Mouse (Mus musculus) midbrain, embryonic 15.5 days (tissue): Measurements from ENCODE around the gene Gstp3. TPM values are rescaled to one million over a fixed set of nuclear protein-coding genes. Genes with fewer than 3 reads are reported as not detected.

Source experiments
- ATAC-seq: fragments of 200-750 bp; cut with Nextera tagmentation; replicated peaks from 2 replicates; pipeline ENCODE4 v1.8.0; 2017; ENCODE audit warnings: moderate TSS enrichment
- H3K27ac ChIP-seq: fragments of 300-500 bp; sonication (generic); 2 replicates; pipeline ENCODE4 v1.5.1; 2015; ENCODE audit warnings: mild to moderate bottlenecking, inconsistent platforms
- H3K27me3 ChIP-seq: fragments of 300-500 bp; sonication (generic); replicated peaks from 2 replicates; pipeline ENCODE4 v1.6.1; 2015; ENCODE audit warnings: inconsistent platforms
- H3K36me3 ChIP-seq: fragments of 300-500 bp; sonication (generic); replicated peaks from 2 replicates; pipeline ENCODE4 v1.6.1; 2015; ENCODE audit warnings: inconsistent platforms
- H3K4me1 ChIP-seq: fragments of 300-500 bp; sonication (generic); 2 replicates; pipeline ENCODE4 v1.6.1; 2015; ENCODE audit warnings: inconsistent platforms
- H3K4me2 ChIP-seq: fragments of 300-500 bp; sonication (generic); 2 replicates; pipeline ENCODE4 v1.6.1; 2015; ENCODE audit warnings: inconsistent platforms, mild to moderate bottlenecking, moderate library complexity
- H3K4me3 ChIP-seq: fragments of 300-500 bp; sonication (generic); 2 replicates; pipeline ENCODE4 v1.5.1; 2015; ENCODE audit warnings: mild to moderate bottlenecking, inconsistent platforms
- H3K9ac ChIP-seq: fragments of 300-500 bp; sonication (generic); 2 replicates; pipeline ENCODE4 v1.6.1; 2015; ENCODE audit warnings: mild to moderate bottlenecking, inconsistent platforms
- H3K9me3 ChIP-seq: fragments of 300-500 bp; sonication (generic); 2 replicates; pipeline ENCODE4 v1.6.1; 2016; ENCODE audit warnings: inconsistent platforms
- WGBS: fragments of 180-500 bp; shearing (Covaris S2); methylation state at CpG from one replicate; pipeline ENCODE4 v1.1.7; 2015; ENCODE audit warnings: mixed read lengths; 5-methylcytosine and 5-hydroxymethylcytosine counted together
- polyA plus RNA-seq: library from polyadenylated mRNA; unstranded; fragments of >200 nt; fragmentation: Nextera tagmentation; extraction: Ambion mirVana; gene quantifications from 2 replicates; pipeline ENCODE4 v1.2.1, GENCODE M21; 2015

Gene Gstp3
- polyA plus RNA-seq, 1 experiment from 2014 or later, result not detected

- no peak overlapping the region for H3K27ac ChIP-seq
- no peaks in the 10 kb centered on the region for H3K36me3 ChIP-seq
- no peaks in the 10 kb centered on the region for H3K9me3 ChIP-seq
- ATAC-seq, result no peak
- H3K4me3 ChIP-seq, result no peak overlapping the region
- no peak overlapping the region for H3K4me2 ChIP-seq
- H3K27me3 ChIP-seq, result 0 out of 2 replicates have a peak, but pooled peaks cover 6% of the 10 kb centered on the region
- H3K4me1 ChIP-seq, result no peaks in the 10 kb centered on the region
- no peak overlapping the region for H3K9ac ChIP-seq
- WGBS, result 92% methylated on average over 5 of the region's 5 CpGs
These were observed 27.7 kb upstream of the Gstp3 start for GRCm38 (mm10) chr19:4087090-4087489.

- Histone ChIP-seq H3K4me2 (no peak overlapping the region), H3K27ac (no peak overlapping the region), H3K4me1 (no peaks in the 10 kb centered on the region), H3K27me3 (0 out of 2 replicates have a peak, but pooled peaks cover 6% of the 10 kb centered on the region), H3K4me3 (no peak overlapping the region), H3K9ac (no peak overlapping the region), H3K9me3 (no peaks in the 10 kb centered on the region), H3K36me3 (no peaks in the 10 kb centered on the region)
- WGBS, result 90% methylated on average over 15 of the region's 15 CpGs
- no peak for ATAC-seq
These were observed 26.8 kb upstream of the Gstp3 start for GRCm38 (mm10) chr19:4086156-4086555.

- WGBS, result 81% methylated on average over 1 of the region's 1 CpGs
- 0 out of 2 replicates have a peak, but pooled peaks cover 6% of the 10 kb centered on the region for H3K27me3 ChIP-seq
- H3K9me3 ChIP-seq, result no peaks in the 10 kb centered on the region
- no peak overlapping the region for H3K27ac ChIP-seq
- ATAC-seq, result no peak
- no peak overlapping the region for H3K9ac ChIP-seq
- no peaks in the 10 kb centered on the region for H3K4me1 ChIP-seq
- H3K36me3 ChIP-seq, result no peaks in the 10 kb centered on the region
- no peak overlapping the region for H3K4me2 ChIP-seq
- H3K4me3 ChIP-seq, result no peak overlapping the region
These were observed 25.6 kb upstream of the Gstp3 start for GRCm38 (mm10) chr19:4084984-4085383.

- WGBS, result 31% methylated on average over 8 of the region's 8 CpGs
- H3K9me3 ChIP-seq, result no peaks in the 10 kb centered on the region
- no peak overlapping the region for H3K4me2 ChIP-seq
- no peaks in the 10 kb centered on the region for H3K4me1 ChIP-seq
- H3K36me3 ChIP-seq, result no peaks in the 10 kb centered on the region
- no peak for ATAC-seq
- 0 out of 2 replicates have a peak, but pooled peaks cover 2% of the 10 kb centered on the region for H3K27me3 ChIP-seq
- no peak overlapping the region for H3K27ac ChIP-seq
- H3K9ac ChIP-seq, result no peak overlapping the region
- H3K4me3 ChIP-seq, result no peak overlapping the region
These were observed 24.5 kb upstream of the Gstp3 start for GRCm38 (mm10) chr19:4083826-4084225.

- 59% methylated on average over 7 of the region's 7 CpGs for WGBS
These were observed 23.9 kb upstream of the Gstp3 start for GRCm38 (mm10) chr19:4083316-4083715.

GRCm38 (mm10) chr19:4082219-4082965 lies 23.0 kb upstream of the Gstp3 start:
- no peak for ATAC-seq
- H3K4me3 ChIP-seq, result no peak overlapping the region
- H3K36me3 ChIP-seq, result no peaks in the 10 kb centered on the region
- H3K4me2 ChIP-seq, result no peak overlapping the region
- H3K27me3 ChIP-seq, result 0 out of 2 replicates have a peak, but pooled peaks cover 2% of the 10 kb centered on the region
- H3K27ac ChIP-seq, result no peak overlapping the region
- 82% methylated on average over 11 of the region's 11 CpGs for WGBS
- no peaks in the 10 kb centered on the region for H3K4me1 ChIP-seq
- no peaks in the 10 kb centered on the region for H3K9me3 ChIP-seq
- no peak overlapping the region for H3K9ac ChIP-seq

More at GRCm38 (mm10) chr19:4083316-4083715, 23.9 kb upstream of the Gstp3 start:
- ATAC-seq, result no peak
- H3K9me3 ChIP-seq, result no peaks in the 10 kb centered on the region
- no peak overlapping the region for H3K9ac ChIP-seq
- no peak overlapping the region for H3K27ac ChIP-seq
- H3K4me3 ChIP-seq, result no peak overlapping the region
- 0 out of 2 replicates have a peak, but pooled peaks cover 2% of the 10 kb centered on the region for H3K27me3 ChIP-seq
- H3K36me3 ChIP-seq, result no peaks in the 10 kb centered on the region
- H3K4me2 ChIP-seq, result no peak overlapping the region
- no peaks in the 10 kb centered on the region for H3K4me1 ChIP-seq

- Histone ChIP-seq H3K4me2 (no peak within 1 kb of the TSS), H3K9me3 (no peaks in the 10 kb centered on the region), H3K36me3 (no peaks in the 10 kb centered on the region), H3K27ac (no peak within 1 kb of the TSS), H3K27me3 (0 out of 2 replicates have a peak, but pooled peaks cover 2% of the 10 kb centered on the region), H3K4me3 (no peak within 1 kb of the TSS), H3K4me1 (no peaks in the 10 kb centered on the region), H3K9ac (no peak within 1 kb of the TSS)
- 50% methylated on average over 3 of the region's 3 CpGs for WGBS
- ATAC-seq, result no peak
These were observed 22.0 kb upstream of the Gstp3 start, which contains the start of gene Cabp2 for GRCm38 (mm10) chr19:4081394-4081793. TSS of gene Cabp2 (plus strand) at chr19:4081578.

GRCm38 (mm10) chr19:4080511-4081009 lies 21.2 kb upstream of the Gstp3 start:
- H3K4me2 ChIP-seq, result no peak overlapping the region
- H3K4me3 ChIP-seq, result no peak overlapping the region
- WGBS, result 66% methylated on average over 8 of the region's 8 CpGs
- 0 out of 2 replicates have a peak, but pooled peaks cover 2% of the 10 kb centered on the region for H3K27me3 ChIP-seq
- no peaks in the 10 kb centered on the region for H3K4me1 ChIP-seq
- H3K27ac ChIP-seq, result no peak overlapping the region
- no peaks in the 10 kb centered on the region for H3K9me3 ChIP-seq
- H3K36me3 ChIP-seq, result no peaks in the 10 kb centered on the region
- H3K9ac ChIP-seq, result no peak overlapping the region
- ATAC-seq, result no peak

GRCm38 (mm10) chr19:4079594-4079993 lies 20.2 kb upstream of the Gstp3 start:
- Histone ChIP-seq H3K27me3 (0 out of 2 replicates have a peak, but pooled peaks cover 2% of the 10 kb centered on the region), H3K36me3 (no peaks in the 10 kb centered on the region), H3K9me3 (no peaks in the 10 kb centered on the region), H3K27ac (no peak overlapping the region), H3K9ac (no peak overlapping the region), H3K4me3 (no peak overlapping the region), H3K4me1 (no peaks in the 10 kb centered on the region), H3K4me2 (no peak overlapping the region)
- no peak for ATAC-seq
- WGBS, result 87% methylated on average over 1 of the region's 1 CpGs

GRCm38 (mm10) chr19:4075531-4075930 lies 16.2 kb upstream of the Gstp3 start:
- Histone ChIP-seq H3K36me3 (no peaks in the 10 kb centered on the region), H3K9me3 (no peaks in the 10 kb centered on the region), H3K4me2 (no peak overlapping the region), H3K27ac (no peak overlapping the region), H3K4me3 (no peak overlapping the region), H3K4me1 (no peaks in the 10 kb centered on the region), H3K27me3 (0 out of 2 replicates have a peak, but pooled peaks cover 2% of the 10 kb centered on the region), H3K9ac (no peak overlapping the region)
- no peak for ATAC-seq
- WGBS, result 87% methylated on average over 1 of the region's 1 CpGs

- no peak for ATAC-seq
- no peaks in the 10 kb centered on the region for H3K27me3 ChIP-seq
- H3K9me3 ChIP-seq, result no peaks in the 10 kb centered on the region
- 88% methylated on average over 6 of the region's 6 CpGs for WGBS
- no peaks in the 10 kb centered on the region for H3K4me1 ChIP-seq
- no peaks in the 10 kb centered on the region for H3K36me3 ChIP-seq
- H3K4me2 ChIP-seq, result no peak overlapping the region
- no peak overlapping the region for H3K9ac ChIP-seq
- no peak overlapping the region for H3K27ac ChIP-seq
- H3K4me3 ChIP-seq, result no peak overlapping the region
These were observed 13.5 kb upstream of the Gstp3 start for GRCm38 (mm10) chr19:4072706-4073424.

- Histone ChIP-seq H3K4me1 (no peaks in the 10 kb centered on the region), H3K4me2 (no peak overlapping the region), H3K4me3 (no peak overlapping the region), H3K9ac (no peak overlapping the region), H3K27ac (no peak overlapping the region), H3K27me3 (no peaks in the 10 kb centered on the region), H3K9me3 (no peaks in the 10 kb centered on the region), H3K36me3 (no peaks in the 10 kb centered on the region)
- 94% methylated on average over 6 of the region's 6 CpGs for WGBS
- ATAC-seq, result no peak
These were observed 12.0 kb upstream of the Gstp3 start for GRCm38 (mm10) chr19:4071406-4071805.
